Mouse (Mus musculus): ENCODE results near the gene Hoxa9.

DNA sequence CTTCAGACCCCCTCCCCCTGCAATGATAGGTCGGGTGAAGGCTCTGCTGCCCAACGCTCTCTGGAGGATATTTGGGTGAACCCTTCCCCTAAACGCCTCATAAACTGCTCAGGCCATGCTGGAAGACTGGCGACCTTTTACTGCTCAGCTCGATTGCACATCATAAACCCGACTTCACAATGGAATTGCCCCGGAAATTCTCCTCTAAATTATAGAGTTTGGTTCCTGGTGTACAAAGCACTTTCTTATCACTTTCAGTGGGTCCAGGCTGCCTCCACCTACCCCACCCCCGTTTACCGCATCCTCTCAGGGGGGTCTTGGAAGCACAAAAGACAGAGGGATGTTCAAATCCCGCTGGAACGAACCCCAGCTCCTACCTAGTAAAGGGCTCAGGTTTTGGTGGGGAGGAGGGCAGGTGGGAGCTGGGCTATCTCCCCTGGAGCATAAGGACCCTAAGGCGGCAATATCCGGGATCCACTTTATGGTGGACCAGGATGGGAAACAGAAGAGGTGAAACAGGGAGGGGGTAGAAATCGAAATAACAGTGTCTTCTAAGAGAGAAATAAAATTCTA, 12.2 kb downstream of the Hoxa9 start:
- TF ChIP-seq POLR2A (IDR thresholded peaks at IDR 0.05; ENCODE audit: borderline replicate concordance, low read depth, low read length) (no peak), CTCF (IDR thresholded peaks at IDR 0.05; ENCODE audit: low read depth, low read length) (no peak)

All from bone marrow macrophage, adult 2 months (primary cell).